In the genomic region with DNA sequence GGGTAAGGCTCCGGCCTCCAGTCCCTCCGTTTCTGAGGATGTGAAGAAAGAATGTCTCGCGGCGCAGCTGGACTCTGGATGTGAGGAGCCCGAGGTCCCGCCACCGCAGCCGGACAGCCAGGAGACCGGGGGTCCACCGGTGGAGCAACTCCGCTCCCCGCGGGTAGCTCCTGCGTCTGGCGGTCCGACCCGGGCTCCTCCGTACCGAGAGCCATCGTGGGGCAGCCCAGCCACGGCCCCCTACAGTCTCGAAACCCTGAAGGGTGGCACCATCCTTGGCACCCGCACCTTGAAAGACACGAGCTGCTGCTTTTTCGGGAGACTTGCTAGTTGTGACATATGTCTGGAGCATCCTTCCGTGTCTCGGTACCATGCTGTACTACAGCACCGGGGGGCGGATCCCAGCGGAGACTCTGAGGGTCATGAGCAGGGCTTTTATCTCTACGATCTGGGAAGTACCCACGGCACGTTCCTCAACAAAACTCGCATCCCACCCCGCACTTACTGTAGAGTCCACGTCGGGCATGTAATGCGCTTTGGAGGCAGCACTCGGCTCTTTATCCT, we compare ENCODE assay signal across 9 mouse cellular contexts. TPM values are rescaled to one million over a fixed set of nuclear protein-coding genes. Genes with fewer than 3 reads are reported as not detected.
DNase-seq lines count a peak whose midpoint lies in the region; ATAC-seq and TF ChIP-seq lines count a peak whose summit lies in the region.
"Had no signal": no experiment of that assay in that cellular context is flagged by ENCODE, and none has a peak within 500 bp of the region (broad histone marks: within the 10 kb centered on the region; RNA-seq: fewer than 3 reads in every experiment).

No protein-coding gene starts in this region.

- H3K4me3 ChIP-seq in MEL (ENCODE audit: control insufficient read depth in 1 of 2, insufficient read depth in 1 of 2, low read depth in 2 of 2, low read length in 2 of 2) = peak overlapping the region; percentile 81 to 96
- peak overlapping the region; percentile 65 for H3K4me3 ChIP-seq in forebrain, embryonic 16.5 days (replicated peaks; ENCODE audit: low read length)
- peak overlapping the region; percentile 94 for H3K4me3 ChIP-seq in liver, embryonic 13.5 days (replicated peaks)

- WGBS in forebrain, embryonic 16.5 days = 4% methylated on average over 40 of the region's 40 CpGs
- WGBS in liver, embryonic 13.5 days (ENCODE audit: insufficient replicate concordance) = 2% methylated on average over 40 of the region's 40 CpGs

- no peaks in the 10 kb centered on the region for H3K27me3 ChIP-seq in MEL (ENCODE audit: control insufficient read depth in 1 of 2, insufficient read depth in 2 of 2, low read length in 2 of 2)
- H3K27me3 ChIP-seq in forebrain, embryonic 16.5 days (replicated peaks; ENCODE audit: control insufficient read depth, insufficient read depth, low read length) = no peaks in the 10 kb centered on the region
- H3K27me3 ChIP-seq in liver, embryonic 13.5 days = no peaks in the 10 kb centered on the region

- H3K4me1 ChIP-seq in MEL (ENCODE audit: control insufficient read depth in 1 of 2, insufficient read depth in 2 of 2, low read length in 2 of 2) = peaks cover 0 to 11% of the 10 kb centered on the region in 2 experiments; a peak in 3 of 4 replicates
- H3K4me1 ChIP-seq in forebrain, embryonic 16.5 days (replicated peaks; ENCODE audit: control insufficient read depth, insufficient read depth, low read length) = peaks cover 27% of the 10 kb centered on the region
- H3K4me1 ChIP-seq in liver, embryonic 13.5 days (replicated peaks) = peaks cover 31% of the 10 kb centered on the region

- no peak for TF ChIP-seq POLR2A in MEL (IDR thresholded peaks at IDR 0.05; ENCODE audit: control insufficient read depth in 1 of 2, insufficient read depth in 1 of 2, low read depth in 1 of 2, low read length in 2 of 2, poor library complexity in 1 of 2)

- peak; percentile 17 for DNase-seq in kidney, adult 11 months
- DNase-seq in kidney, postnatal 25 days = no peak
- no peak for DNase-seq in MEL (ENCODE audit: low read depth, low spot score)
- peak; percentile 17 for DNase-seq in liver, embryonic 13.5 days
- no peak for DNase-seq in thymus, postnatal 25 days
- no peak for DNase-seq in left cerebral cortex, postnatal 14 days (ENCODE audit: low spot score in 2 of 2)
- DNase-seq in urinary bladder, adult 18-20 months (ENCODE audit: low spot score in 2 of 2) = no peak

- H3K9ac ChIP-seq in MEL (ENCODE audit: control insufficient read depth, low read depth, low read length, poor library complexity, severe bottlenecking) = peak overlapping the region; percentile 84
- peak overlapping the region; percentile 77 for H3K9ac ChIP-seq in forebrain, embryonic 16.5 days (replicated peaks; ENCODE audit: low read depth, low read length)
- H3K9ac ChIP-seq in liver, embryonic 13.5 days = peak overlapping the region; percentile 92

- H3K9me3 ChIP-seq in MEL (replicated peaks; ENCODE audit: insufficient read depth, low read length) = no peaks in the 10 kb centered on the region
- no peaks in the 10 kb centered on the region for H3K9me3 ChIP-seq in forebrain, embryonic 16.5 days (ENCODE audit: control insufficient read depth, low read length)
- no peaks in the 10 kb centered on the region for H3K9me3 ChIP-seq in liver, embryonic 13.5 days (replicated peaks)

- ATAC-seq in forebrain, embryonic 16.5 days = peak; percentile 47
- peak; percentile 46 for ATAC-seq in liver, embryonic 13.5 days (ENCODE audit: low read depth)

- TF ChIP-seq EP300 in MEL (IDR thresholded peaks at IDR 0.05; ENCODE audit: low read depth in 1 of 2, low read length in 2 of 2) = no peak

- intact Hi-C loops in left cerebral cortex, postnatal 14 days (cut with DNase I) = no loop called here

- H3K79me2 ChIP-seq in MEL (ENCODE audit: control insufficient read depth, insufficient read depth, low read length, poor library complexity) = peaks cover 13% of the 10 kb centered on the region

- H3K4me2 ChIP-seq in forebrain, embryonic 16.5 days (ENCODE audit: low read length) = peak overlapping the region; percentile 66
- H3K4me2 ChIP-seq in liver, embryonic 13.5 days = peak overlapping the region; percentile 94

- peaks cover 5 to 19% of the 10 kb centered on the region in 2 experiments for H3K36me3 ChIP-seq in MEL (ENCODE audit: control insufficient read depth in 1 of 2, insufficient read depth in 2 of 2, low read length in 2 of 2)
- H3K36me3 ChIP-seq in forebrain, embryonic 16.5 days (ENCODE audit: control insufficient read depth, insufficient read depth) = peaks cover 17% of the 10 kb centered on the region
- H3K36me3 ChIP-seq in liver, embryonic 13.5 days = peaks cover 30% of the 10 kb centered on the region

- no peak for TF ChIP-seq RAD21 in MEL (IDR thresholded peaks at IDR 0.05; ENCODE audit: low read depth, low read length)

- no peak for TF ChIP-seq CTCF in MEL (IDR thresholded peaks at IDR 0.05 in 2 of 3, conservative IDR thresholded peaks at IDR 0.05 in 1 of 3; ENCODE audit: control insufficient read depth in 1 of 3, insufficient read depth in 1 of 3, low read depth in 2 of 3, low read length in 3 of 3, poor library complexity in 1 of 3, severe bottlenecking in 1 of 3)

- no peak overlapping the region for H3K27ac ChIP-seq in MEL (ENCODE audit: control insufficient read depth, low read depth, low read length)
- H3K27ac ChIP-seq in forebrain, embryonic 16.5 days (ENCODE audit: low read length) = peak overlapping the region; percentile 87
- peak overlapping the region; percentile 77 for H3K27ac ChIP-seq in liver, embryonic 13.5 days

TF ChIP-seq in MEL, 35 proteins besides CTCF, POLR2A, EP300 and RAD21:
- TF ChIP-seq BHLHE40 (IDR thresholded peaks at IDR 0.05; ENCODE audit: borderline replicate concordance, low read depth, low read length) = peak; percentile 30; the same call in 1 of the 2 replicates
- no peak for TF ChIP-seq MAX (IDR thresholded peaks at IDR 0.05; ENCODE audit: low read length)
- 0 out of 2 replicates have a peak, but pooled peaks have one; percentile 20 for TF ChIP-seq UBTF (IDR thresholded peaks at IDR 0.05; ENCODE audit: borderline replicate concordance, insufficient read depth, low read depth, low read length)
- TF ChIP-seq MAZ (IDR thresholded peaks at IDR 0.05; ENCODE audit: low read depth, low read length) = 0 out of 2 replicates have a peak, but pooled peaks have one; percentile 5

RNA-seq across cellular contexts. Expression of gene Slc4a1ap, which starts 0.4 kb away (rescaled TPM):
- total RNA-seq in MEL (2012; rRNA removed) = 37.6 and 41.7 TPM in 2 replicates
- polyA plus RNA-seq in MEL (2012; ENCODE audit: insufficient read depth in 1 of 2, insufficient read length in 2 of 2, low read depth in 1 of 2, low replicate concordance in 2 of 2, missing spikeins in 1 of 2) = 100 to 1,000 TPM in 1 of 2 experiments, 10 to 100 TPM in 1; 41.6 to 523 TPM
- 29.7 and 32.7 TPM in 2 replicates for polyA plus RNA-seq in forebrain, embryonic 16.5 days (2015; fragmentation: Nextera tagmentation; extraction: Ambion mirVana)
- 14.7 and 15.7 TPM in 2 replicates for polyA plus RNA-seq in liver, embryonic 13.5 days (2015; fragmentation: Nextera tagmentation; extraction: Ambion mirVana)
- 10 to 100 TPM; 47.1 to 50.7 TPM for total RNA-seq in left cerebral cortex, postnatal 14 days (2021)

RNA-seq across cellular contexts. Expression of gene Supt7l, which starts 0.4 kb away (rescaled TPM):
- 15.9 and 19.3 TPM in 2 replicates for total RNA-seq in MEL (2012; rRNA removed)
- polyA plus RNA-seq in MEL (2012; ENCODE audit: insufficient read depth in 1 of 2, insufficient read length in 2 of 2, low read depth in 1 of 2, low replicate concordance in 2 of 2, missing spikeins in 1 of 2) = 10 to 100 TPM in 1 of 2 experiments, not detected in 1; 23.6 TPM
- polyA plus RNA-seq in forebrain, embryonic 16.5 days (2015; fragmentation: Nextera tagmentation; extraction: Ambion mirVana) = 28.5 and 29.4 TPM in 2 replicates
- polyA plus RNA-seq in liver, embryonic 13.5 days (2015; fragmentation: Nextera tagmentation; extraction: Ambion mirVana) = 8.7 and 10.6 TPM in 2 replicates
- 10 to 100 TPM; 16.9 to 17.1 TPM for total RNA-seq in left cerebral cortex, postnatal 14 days (2021)

RNA-seq across cellular contexts. Expression of gene Gpn1, which starts 32.7 kb away (rescaled TPM):
- 59.0 and 75.6 TPM in 2 replicates for total RNA-seq in MEL (2012; rRNA removed)
- 100 to 1,000 TPM in 1 of 2 experiments, not detected in 1; 125 TPM for polyA plus RNA-seq in MEL (2012; ENCODE audit: insufficient read depth in 1 of 2, insufficient read length in 2 of 2, low read depth in 1 of 2, low replicate concordance in 2 of 2, missing spikeins in 1 of 2)
- polyA plus RNA-seq in forebrain, embryonic 16.5 days (2015; fragmentation: Nextera tagmentation; extraction: Ambion mirVana) = 86.6 and 86.8 TPM in 2 replicates
- 26.3 and 26.7 TPM in 2 replicates for polyA plus RNA-seq in liver, embryonic 13.5 days (2015; fragmentation: Nextera tagmentation; extraction: Ambion mirVana)
- total RNA-seq in left cerebral cortex, postnatal 14 days (2021) = 10 to 100 TPM; 31.9 to 32.6 TPM

RNA-seq across cellular contexts. Expression of gene 4930548H24Rik, which starts 41.7 kb away (rescaled TPM):
- total RNA-seq in MEL (2012; rRNA removed) = 0.13 and 0.15 TPM in 2 replicates
- under 1 TPM in 1 of 2 experiments, not detected in 1; 0.13 TPM for polyA plus RNA-seq in MEL (2012; ENCODE audit: insufficient read depth in 1 of 2, insufficient read length in 2 of 2, low read depth in 1 of 2, low replicate concordance in 2 of 2, missing spikeins in 1 of 2)
- not detected in 2 replicates for polyA plus RNA-seq in forebrain, embryonic 16.5 days (2015; fragmentation: Nextera tagmentation; extraction: Ambion mirVana)
- polyA plus RNA-seq in liver, embryonic 13.5 days (2015; fragmentation: Nextera tagmentation; extraction: Ambion mirVana) = not detected in 2 replicates
- total RNA-seq in left cerebral cortex, postnatal 14 days (2021) = not detected
- total RNA-seq: adrenal gland, postnatal 36 days had no signal

Comparison
In these comparisons a context has a peak if more than half of its experiments do, and no peak if none do; other contexts are left out.
1. DNase-seq: peak in kidney, adult 11 months (single experiment) and liver, embryonic 13.5 days (single experiment); none in kidney, postnatal 25 days (0 of 2), MEL (single experiment), thymus, postnatal 25 days (single experiment), left cerebral cortex, postnatal 14 days (0 of 2) and urinary bladder, adult 18-20 months (0 of 2).
2. Peak in every context shown above with its lines, with median percentiles within 50 percentile points of each other: H3K4me3 ChIP-seq and H3K9ac ChIP-seq.